Mouse (Mus musculus): ENCODE data around the gene Oprd1. TPM values are rescaled to one million over a fixed set of nuclear protein-coding genes. Genes with fewer than 3 reads are reported as not detected.

Gene Oprd1
- polyA plus RNA-seq, 1 experiment: 0.61 TPM

- TF ChIP-seq CTCF (IDR thresholded peaks at IDR 0.05; ENCODE audit: control insufficient read depth, insufficient read depth, insufficient replicate concordance, low read depth, low read length): no peak
- no peak for TF ChIP-seq POLR2A (IDR thresholded peaks at IDR 0.05; ENCODE audit: control insufficient read depth, low read depth, low read length)
Observed at GRCm38 (mm10) chr4:132176474-132176873, 32.2 kb upstream of the Oprd1 start.

DNA sequence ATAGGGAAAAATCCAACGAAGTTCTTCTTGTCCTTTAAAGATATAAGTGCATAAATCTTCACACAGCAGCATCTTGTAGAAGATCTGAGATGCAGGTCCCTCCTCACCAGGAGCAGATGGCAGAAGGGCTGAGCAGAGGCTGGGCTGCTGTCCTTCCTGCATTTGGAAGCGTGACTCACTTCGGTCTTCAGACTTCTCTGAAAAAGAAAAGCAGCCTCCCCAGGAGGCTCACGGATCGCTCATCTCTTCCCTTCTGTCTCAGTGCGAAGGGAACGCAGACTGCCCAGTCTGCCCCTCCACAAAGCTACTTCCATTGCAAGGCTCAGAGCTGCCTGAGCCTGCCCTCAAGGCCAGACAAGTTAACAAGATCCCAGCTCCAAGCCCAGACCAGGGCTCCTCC lies 26.6 kb upstream of the Oprd1 start:
- Histone ChIP-seq H3K4me1 (ENCODE audit: control insufficient read depth, insufficient read depth, low read length) (peaks cover 4% of the 10 kb centered on the region; the same call in 1 of the 2 replicates), H3K36me3 (ENCODE audit: control insufficient read depth, insufficient read depth, low read length) (no peaks in the 10 kb centered on the region), H3K27ac (ENCODE audit: control insufficient read depth, insufficient read depth, low read depth, low read length) (no peak overlapping the region), H3K4me3 (ENCODE audit: control insufficient read depth, low read depth, low read length) (no peak overlapping the region), H3K27me3 (ENCODE audit: control insufficient read depth, insufficient read depth, low read length) (no peaks in the 10 kb centered on the region)
- TF ChIP-seq POLR2A (IDR thresholded peaks at IDR 0.05; ENCODE audit: control insufficient read depth, low read depth, low read length): no peak
- no peak for TF ChIP-seq CTCF (IDR thresholded peaks at IDR 0.05; ENCODE audit: control insufficient read depth, insufficient read depth, insufficient replicate concordance, low read depth, low read length)

More at GRCm38 (mm10) chr4:132176474-132176873, 32.2 kb upstream of the Oprd1 start:
- Histone ChIP-seq H3K27me3 (ENCODE audit: control insufficient read depth, insufficient read depth, low read length) (no peaks in the 10 kb centered on the region), H3K4me3 (ENCODE audit: control insufficient read depth, low read depth, low read length) (no peak overlapping the region), H3K27ac (ENCODE audit: control insufficient read depth, insufficient read depth, low read depth, low read length) (no peak overlapping the region), H3K4me1 (ENCODE audit: control insufficient read depth, insufficient read depth, low read length) (peaks cover 4% of the 10 kb centered on the region), H3K36me3 (ENCODE audit: control insufficient read depth, insufficient read depth, low read length) (no peaks in the 10 kb centered on the region)

- Histone ChIP-seq H3K36me3 (ENCODE audit: control insufficient read depth, insufficient read depth, low read length) (no peaks in the 10 kb centered on the region), H3K27me3 (ENCODE audit: control insufficient read depth, insufficient read depth, low read length) (no peaks in the 10 kb centered on the region), H3K27ac (ENCODE audit: control insufficient read depth, insufficient read depth, low read depth, low read length) (no peak overlapping the region), H3K4me1 (ENCODE audit: control insufficient read depth, insufficient read depth, low read length) (peaks cover 9% of the 10 kb centered on the region; the same call in 1 of the 2 replicates), H3K4me3 (ENCODE audit: control insufficient read depth, low read depth, low read length) (no peak overlapping the region)
- TF ChIP-seq CTCF (IDR thresholded peaks at IDR 0.05; ENCODE audit: control insufficient read depth, insufficient read depth, insufficient replicate concordance, low read depth, low read length) (no peak), POLR2A (IDR thresholded peaks at IDR 0.05; ENCODE audit: control insufficient read depth, low read depth, low read length) (no peak)
Observed at GRCm38 (mm10) chr4:132169761-132170160, 25.5 kb upstream of the Oprd1 start.

GRCm38 (mm10) chr4:132169271-132169670 lies 25.0 kb upstream of the Oprd1 start:
- no peak for TF ChIP-seq CTCF (IDR thresholded peaks at IDR 0.05; ENCODE audit: control insufficient read depth, insufficient read depth, insufficient replicate concordance, low read depth, low read length)
- no peak for TF ChIP-seq POLR2A (IDR thresholded peaks at IDR 0.05; ENCODE audit: control insufficient read depth, low read depth, low read length)
- Histone ChIP-seq H3K36me3 (ENCODE audit: control insufficient read depth, insufficient read depth, low read length) (no peaks in the 10 kb centered on the region), H3K27ac (ENCODE audit: control insufficient read depth, insufficient read depth, low read depth, low read length) (no peak overlapping the region), H3K4me3 (ENCODE audit: control insufficient read depth, low read depth, low read length) (no peak overlapping the region), H3K27me3 (ENCODE audit: control insufficient read depth, insufficient read depth, low read length) (no peaks in the 10 kb centered on the region), H3K4me1 (ENCODE audit: control insufficient read depth, insufficient read depth, low read length) (peaks cover 9% of the 10 kb centered on the region; the same call in 1 of the 2 replicates)

GRCm38 (mm10) chr4:132167436-132167835 lies 23.1 kb upstream of the Oprd1 start:
- no peak overlapping the region for H3K27ac ChIP-seq (ENCODE audit: control insufficient read depth, insufficient read depth, low read depth, low read length)
- H3K36me3 ChIP-seq (ENCODE audit: control insufficient read depth, insufficient read depth, low read length): no peaks in the 10 kb centered on the region
- no peaks in the 10 kb centered on the region for H3K27me3 ChIP-seq (ENCODE audit: control insufficient read depth, insufficient read depth, low read length)
- TF ChIP-seq POLR2A (IDR thresholded peaks at IDR 0.05; ENCODE audit: control insufficient read depth, low read depth, low read length) (no peak), CTCF (IDR thresholded peaks at IDR 0.05; ENCODE audit: control insufficient read depth, insufficient read depth, insufficient replicate concordance, low read depth, low read length) (no peak)
- H3K4me1 ChIP-seq (ENCODE audit: control insufficient read depth, insufficient read depth, low read length): peaks cover 9% of the 10 kb centered on the region; the same call in 1 of the 2 replicates
- H3K4me3 ChIP-seq (ENCODE audit: control insufficient read depth, low read depth, low read length): no peak overlapping the region

DNA sequence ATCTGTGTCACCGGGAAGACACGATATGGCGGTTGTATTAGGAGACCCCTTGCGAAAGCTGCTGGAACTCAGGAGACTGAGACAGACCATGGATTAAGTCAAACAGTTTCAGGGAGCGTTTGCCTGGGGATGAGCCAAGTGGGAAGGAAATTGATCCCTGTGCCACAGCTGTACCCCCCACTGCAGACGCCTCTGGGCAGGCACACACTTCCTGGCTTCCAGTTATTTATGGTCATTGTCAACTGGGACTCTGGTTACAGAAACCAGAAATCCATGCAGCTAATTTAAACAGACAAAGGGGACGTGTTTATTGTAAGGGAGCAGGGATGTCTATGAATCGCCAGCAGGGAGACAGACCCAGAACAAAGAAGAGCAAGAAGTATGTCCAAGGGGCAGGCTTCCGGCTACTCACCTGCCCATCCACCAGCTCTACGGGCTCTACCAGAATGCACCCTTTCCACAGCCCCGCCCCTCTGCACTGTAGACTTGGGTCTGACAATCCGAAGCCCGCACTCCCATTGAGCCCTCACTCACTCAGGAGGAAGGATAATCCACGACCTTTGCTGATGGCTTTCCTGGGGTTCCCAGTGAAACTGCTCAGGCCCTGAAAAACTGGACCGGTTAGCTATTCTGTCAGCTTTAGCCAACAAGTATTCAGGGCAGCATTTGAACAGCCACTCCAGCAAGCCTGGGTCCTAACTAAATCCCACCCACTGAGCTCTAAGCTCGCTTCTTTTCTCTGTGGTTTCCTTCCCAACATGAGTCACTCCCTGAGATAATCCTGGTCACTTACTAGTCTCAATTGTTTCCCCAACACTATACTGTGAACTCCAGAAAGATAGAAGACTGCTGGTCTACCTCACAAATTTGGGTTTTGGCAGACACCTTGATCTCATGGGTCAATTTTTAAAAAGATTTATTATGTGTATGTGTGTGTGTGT lies 22.3 kb upstream of the Oprd1 start:
- TF ChIP-seq CTCF (IDR thresholded peaks at IDR 0.05; ENCODE audit: control insufficient read depth, insufficient read depth, insufficient replicate concordance, low read depth, low read length) (no peak), POLR2A (IDR thresholded peaks at IDR 0.05; ENCODE audit: control insufficient read depth, low read depth, low read length) (no peak)
- H3K4me3 ChIP-seq (ENCODE audit: control insufficient read depth, low read depth, low read length): no peak overlapping the region
- H3K27ac ChIP-seq (ENCODE audit: control insufficient read depth, insufficient read depth, low read depth, low read length): no peak overlapping the region
- H3K4me1 ChIP-seq (ENCODE audit: control insufficient read depth, insufficient read depth, low read length): peaks cover 9% of the 10 kb centered on the region; the same call in 1 of the 2 replicates
- H3K27me3 ChIP-seq (ENCODE audit: control insufficient read depth, insufficient read depth, low read length): no peaks in the 10 kb centered on the region
- H3K36me3 ChIP-seq (ENCODE audit: control insufficient read depth, insufficient read depth, low read length): no peaks in the 10 kb centered on the region

- no peaks in the 10 kb centered on the region for H3K36me3 ChIP-seq (ENCODE audit: control insufficient read depth, insufficient read depth, low read length)
- no peak overlapping the region for H3K27ac ChIP-seq (ENCODE audit: control insufficient read depth, insufficient read depth, low read depth, low read length)
Observed at GRCm38 (mm10) chr4:132165691-132166090, 21.4 kb upstream of the Oprd1 start.

More at GRCm38 (mm10) chr4:132165691-132166090, 21.4 kb upstream of the Oprd1 start:
- no peaks in the 10 kb centered on the region for H3K27me3 ChIP-seq (ENCODE audit: control insufficient read depth, insufficient read depth, low read length)
- no peak for TF ChIP-seq CTCF (IDR thresholded peaks at IDR 0.05; ENCODE audit: control insufficient read depth, insufficient read depth, insufficient replicate concordance, low read depth, low read length)
- no peak for TF ChIP-seq POLR2A (IDR thresholded peaks at IDR 0.05; ENCODE audit: control insufficient read depth, low read depth, low read length)
- peaks cover 9% of the 10 kb centered on the region; the same call in 1 of the 2 replicates for H3K4me1 ChIP-seq (ENCODE audit: control insufficient read depth, insufficient read depth, low read length)
- H3K4me3 ChIP-seq (ENCODE audit: control insufficient read depth, low read depth, low read length): no peak overlapping the region

All from testis, adult 2 months (tissue).